Mouse (Mus musculus) cerebellum, postnatal 10 days (tissue): ENCODE data around the gene Zscan21.
"Not testable (repeated sequence)": the region's sequence is repeated elsewhere in the genome, so short reads cannot be mapped to it uniquely, and the experiment has no call there.

ENCODE experiments used
- DNase-seq, 2 experiments: peaks; one replicate each; pipeline ENCODE4 v3.0.0; 2021; ENCODE audit warnings: mixed read lengths in 2 of 2

Gene Zscan21

DNA sequence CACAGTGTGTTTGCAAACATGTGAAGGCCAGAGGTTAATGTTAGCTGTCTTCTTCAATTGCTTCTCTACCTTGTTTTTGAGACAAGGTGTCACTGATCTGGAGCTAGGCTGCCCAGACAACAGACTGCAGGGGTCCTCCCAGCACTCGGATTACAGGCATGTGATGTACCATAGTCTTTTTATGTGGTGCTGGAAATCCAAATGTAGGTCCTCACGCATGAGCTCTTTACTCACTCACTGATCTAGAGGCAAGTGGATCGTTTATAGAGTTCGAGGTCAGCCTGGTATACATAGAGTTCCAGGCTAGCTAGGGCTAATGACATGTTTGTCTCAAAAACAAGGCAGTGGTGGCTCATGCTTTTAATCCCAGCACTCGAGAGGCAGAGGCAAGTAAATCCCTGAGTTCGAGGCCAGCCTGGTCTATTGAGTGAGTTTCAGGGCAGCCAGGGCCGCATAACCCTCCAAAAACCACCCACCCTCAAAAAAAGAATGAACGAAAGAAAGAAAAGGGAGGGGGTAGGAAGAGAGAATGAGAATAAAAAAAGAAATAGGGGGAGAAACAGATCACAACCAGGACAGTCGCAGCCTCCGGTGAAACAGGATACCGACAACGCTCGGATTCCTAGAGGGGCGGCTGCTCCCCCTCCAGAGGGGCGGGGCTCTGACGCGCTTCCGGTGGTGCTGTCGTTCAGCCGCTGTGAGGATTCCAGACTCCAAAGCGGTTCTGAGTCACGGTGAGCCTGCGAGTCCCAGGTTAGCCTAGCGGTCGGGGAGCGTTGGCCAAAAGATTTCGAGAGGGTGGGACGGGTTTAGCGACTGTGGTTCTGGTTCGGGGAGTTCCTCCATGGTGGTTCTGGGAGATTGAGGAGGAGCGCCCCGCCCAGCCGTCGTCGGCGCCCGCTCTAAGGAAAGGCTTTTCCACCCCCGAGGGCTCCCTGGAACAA lies at the start of gene Zscan21:
TSS of gene Zscan21 (plus strand) at position 649 of the 944 bp plus-strand sequence.
- DNase-seq = peak; percentile 93

GRCm38 (mm10) chr5:138073803-138074202 lies 42.9 kb upstream of the Zscan21 start:
- DNase-seq = no peak

DNA sequence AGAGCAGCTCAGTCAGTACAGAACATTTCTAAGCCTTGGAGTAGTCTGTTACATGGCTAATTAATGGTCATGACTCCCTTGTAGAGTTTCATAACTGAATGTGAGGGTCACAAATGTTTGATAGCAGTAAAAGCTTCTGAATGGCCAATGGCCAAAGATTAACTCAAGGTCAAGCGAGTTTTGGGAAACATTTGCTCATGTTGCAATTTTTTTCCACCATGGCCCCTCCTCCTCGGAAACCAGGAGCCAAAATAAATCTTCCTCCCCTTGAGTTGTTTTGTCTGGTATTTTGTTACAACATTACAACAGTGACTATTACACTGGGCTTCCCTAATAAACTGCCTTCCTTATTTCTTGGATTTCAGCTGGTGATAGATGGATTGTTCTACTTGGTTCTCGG lies 41.0 kb upstream of the Zscan21 start:
- no peak for DNase-seq

DNA sequence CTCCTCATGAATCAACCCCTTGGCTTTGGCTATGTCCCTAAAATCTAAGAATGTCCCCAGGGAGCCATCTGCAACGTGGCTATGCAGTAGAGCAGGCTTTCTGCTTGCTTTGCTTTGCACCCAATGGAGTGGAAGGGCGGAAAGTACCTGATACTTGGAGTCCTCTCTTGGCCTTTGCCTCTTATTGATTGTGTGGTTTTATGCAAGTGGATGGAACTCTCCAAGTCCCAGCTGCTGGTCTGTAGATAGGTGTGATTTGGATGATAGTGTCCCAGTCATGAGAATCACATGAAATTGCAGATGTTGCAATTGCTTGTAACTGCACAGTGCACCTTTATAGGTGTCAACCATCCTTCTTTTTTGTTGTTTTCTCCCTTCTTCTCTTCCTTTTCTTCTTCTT lies 40.6 kb upstream of the Zscan21 start:
- DNase-seq = no peak

GRCm38 (mm10) chr5:138080456-138080855 lies 36.2 kb upstream of the Zscan21 start:
- no peak for DNase-seq

GRCm38 (mm10) chr5:138081446-138081845 lies 35.3 kb upstream of the Zscan21 start:
- DNase-seq = no peak

GRCm38 (mm10) chr5:138083318-138083900 lies 33.3 kb upstream of the Zscan21 start:
- no peak for DNase-seq

DNA sequence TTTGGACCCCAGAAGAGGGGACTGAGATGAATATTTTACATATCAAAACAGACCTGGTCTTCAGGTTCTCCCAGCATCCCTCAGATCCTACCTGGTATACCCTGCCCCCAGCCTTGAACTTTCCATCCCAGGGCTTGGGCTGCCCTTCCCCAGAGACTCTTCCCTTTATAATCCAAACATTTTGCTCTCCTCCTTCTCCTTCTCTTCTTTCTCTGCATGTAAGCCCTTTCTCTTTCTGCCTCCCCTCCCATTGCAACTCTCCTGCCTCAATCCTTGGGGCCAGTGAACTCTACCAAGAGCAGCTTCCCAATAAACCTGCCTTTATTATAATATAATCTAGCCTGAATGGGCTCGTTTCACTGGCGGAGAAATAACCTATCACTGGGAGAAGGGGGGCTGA lies 32.8 kb upstream of the Zscan21 start:
- no peak for DNase-seq

DNA sequence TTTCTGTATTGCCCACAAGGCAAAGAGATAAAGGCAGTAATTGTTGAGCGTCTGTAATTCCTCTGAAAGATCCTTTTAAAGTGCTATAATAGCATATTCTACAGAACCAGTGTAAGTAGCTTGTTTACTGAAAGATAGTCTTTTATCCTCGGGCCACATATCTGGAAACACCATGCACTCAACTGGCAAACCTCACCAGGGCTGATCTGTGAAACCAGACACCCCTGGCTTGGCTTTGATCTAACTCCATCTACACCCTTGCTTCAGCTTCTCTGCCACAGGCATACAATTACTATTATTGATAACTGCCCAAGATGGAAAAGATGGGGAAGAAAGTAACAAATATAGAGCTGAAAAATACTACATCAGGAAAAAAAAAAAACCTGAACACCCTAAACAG lies 32.2 kb upstream of the Zscan21 start:
- peak in 1 of 2 experiments; percentile 28 for DNase-seq

DNA sequence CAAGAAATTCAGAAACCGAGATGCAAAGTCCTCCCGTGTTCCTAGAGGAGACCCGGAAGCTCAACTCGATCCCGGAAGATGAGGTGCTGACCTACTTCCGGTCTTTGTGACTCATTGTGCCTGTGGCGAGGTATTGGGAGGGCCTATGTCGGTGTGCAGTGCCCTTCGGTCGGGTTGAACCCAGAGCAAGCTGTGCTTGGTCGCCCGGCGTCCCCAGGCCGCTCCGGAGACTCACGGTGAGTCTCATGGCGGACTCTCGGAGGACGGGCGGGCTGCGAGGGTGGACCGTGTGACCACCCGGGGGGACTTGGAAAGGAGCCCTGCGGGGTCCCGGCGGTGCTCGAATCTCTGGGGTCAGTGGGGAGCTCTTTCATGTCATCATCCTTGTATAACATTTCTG lies 31.7 kb upstream of the Zscan21 start, which contains the start of gene Zkscan1:
TSS of gene Zkscan1 (plus strand) at position 89 of the 400 bp plus-strand sequence.
- DNase-seq = peak; percentile 84 to 87

DNA sequence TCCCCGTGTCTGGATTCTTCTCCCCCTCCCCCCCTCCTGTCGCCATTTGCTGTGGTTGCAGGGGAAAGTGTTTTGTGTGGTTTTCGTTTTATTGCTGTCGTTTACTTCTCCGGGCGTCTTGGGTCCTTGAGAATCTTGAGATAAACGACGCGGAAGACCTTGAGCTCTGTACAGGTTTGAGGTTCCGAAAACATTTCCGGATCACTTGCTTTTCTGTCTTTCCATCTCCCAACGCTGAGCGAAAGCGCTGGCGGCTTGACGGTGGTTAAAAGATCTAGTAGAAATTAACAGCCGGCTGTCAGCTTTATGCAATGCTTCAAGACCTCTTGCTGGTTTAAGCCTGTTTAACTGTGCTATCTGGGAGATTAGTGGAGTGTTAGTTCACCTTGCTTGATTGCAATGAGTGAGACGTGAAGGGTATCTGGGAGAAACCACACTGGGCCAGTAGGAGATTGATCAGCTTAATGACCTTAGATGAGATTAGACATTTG lies 31.2 kb upstream of the Zscan21 start:
- DNase-seq = peak in 1 of 2 experiments; percentile 57

DNA sequence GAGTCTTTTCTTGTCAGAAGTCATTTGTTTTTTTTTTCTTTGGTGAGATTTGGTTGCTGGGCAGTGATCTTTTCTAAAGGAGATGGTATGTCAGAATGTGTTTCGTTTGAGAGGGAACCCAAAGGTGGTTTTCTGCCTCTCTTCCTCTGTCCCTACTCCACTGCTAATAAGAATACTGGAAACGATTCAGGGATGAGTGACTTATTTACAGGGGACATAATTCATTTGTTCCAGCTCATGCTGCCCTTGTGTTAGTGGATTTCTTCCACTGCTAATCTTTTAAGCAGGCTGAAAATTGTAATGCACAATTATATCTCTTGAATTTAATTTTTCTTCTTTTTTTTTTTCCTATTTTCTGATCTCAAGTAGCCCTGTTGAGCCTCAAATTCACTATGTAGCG lies 29.9 kb upstream of the Zscan21 start:
- DNase-seq = no peak

DNA sequence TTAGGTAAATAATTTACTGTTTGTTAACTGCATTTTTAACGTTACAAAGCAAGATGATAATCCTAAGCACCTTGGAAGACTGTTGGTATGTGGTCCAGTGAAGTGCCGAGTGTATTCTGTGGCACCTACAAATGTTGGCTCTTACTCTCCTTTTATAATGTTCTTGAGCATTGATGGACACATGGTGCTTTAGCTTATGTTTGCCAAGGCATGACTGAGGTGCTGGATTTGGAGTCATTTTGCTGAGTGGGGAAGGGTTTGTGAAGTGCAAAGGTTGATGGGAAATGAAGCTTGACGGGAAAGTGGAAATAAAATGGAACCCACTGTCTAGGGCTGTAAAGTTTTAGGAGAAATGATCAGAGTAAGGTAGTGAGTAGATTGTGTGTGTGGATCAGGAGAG lies 28.3 kb upstream of the Zscan21 start:
- no peak for DNase-seq

- DNase-seq = no peak
These were observed 27.6 kb upstream of the Zscan21 start for GRCm38 (mm10) chr5:138089108-138089551.

- peak; percentile 36 to 39 for DNase-seq
These were observed 26.4 kb upstream of the Zscan21 start for GRCm38 (mm10) chr5:138090271-138090670.

DNA sequence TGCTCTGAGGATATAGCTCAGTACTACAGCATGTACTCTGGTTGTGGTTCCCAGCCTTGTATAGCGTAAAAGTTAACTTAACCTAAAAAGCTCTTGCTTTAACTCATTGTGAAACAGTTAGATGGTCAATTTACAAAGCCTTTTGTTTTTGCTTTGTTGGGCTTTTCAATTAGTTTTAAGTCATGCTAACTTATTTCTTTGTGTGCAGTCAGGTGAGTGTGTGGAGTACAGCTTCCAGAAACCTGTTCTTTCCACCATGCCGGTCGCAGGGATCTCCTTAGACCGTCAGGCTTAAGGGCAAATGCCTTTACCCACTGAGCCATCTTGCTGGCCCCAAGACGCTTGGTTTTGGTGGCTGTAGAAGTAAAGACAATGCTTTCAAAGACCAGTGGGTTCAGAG lies 26.0 kb upstream of the Zscan21 start:
- no peak for DNase-seq

GRCm38 (mm10) chr5:138092771-138093170 lies 23.9 kb upstream of the Zscan21 start:
- DNase-seq = no peak

GRCm38 (mm10) chr5:138094474-138094873 lies 22.2 kb upstream of the Zscan21 start:
- no peak for DNase-seq

DNA sequence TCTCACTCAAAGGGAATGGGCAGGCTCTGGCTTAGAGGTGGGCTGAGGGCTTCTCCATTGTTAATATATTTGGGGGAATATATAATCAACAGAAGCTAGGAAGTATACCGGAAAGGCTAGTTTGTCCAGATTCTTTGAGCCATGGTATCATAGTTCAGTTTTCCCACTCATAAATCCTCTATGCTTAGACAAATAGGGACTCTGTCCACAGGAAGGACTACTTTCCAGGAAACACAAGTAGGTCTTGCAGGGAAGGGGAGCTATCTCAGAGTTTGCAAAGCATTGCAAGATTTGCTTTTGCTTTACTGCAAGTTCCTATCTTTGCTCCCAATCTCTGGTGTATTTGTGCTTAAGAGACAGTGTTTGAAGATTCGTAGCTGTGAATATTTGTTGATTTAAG lies 11.7 kb upstream of the Zscan21 start:
- no peak for DNase-seq

DNA sequence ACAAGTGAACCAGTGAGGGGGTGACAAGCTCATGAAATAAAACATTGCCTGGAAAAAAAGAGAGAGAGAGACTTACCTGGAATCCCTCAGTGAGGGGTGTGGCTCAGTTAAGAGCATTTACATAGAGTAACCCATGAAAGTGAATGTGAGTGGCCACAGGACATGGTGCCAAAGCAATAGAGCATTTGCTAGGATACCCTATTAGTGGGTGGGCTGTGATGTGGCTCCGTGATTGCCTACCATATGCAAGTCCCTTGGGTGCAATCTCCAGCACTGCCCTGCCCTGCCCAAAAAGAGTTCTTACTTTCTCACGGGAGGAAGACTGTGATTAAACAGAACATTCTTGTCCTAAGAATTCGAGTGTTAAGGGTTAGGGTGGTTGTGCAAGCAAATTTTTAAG lies 9.6 kb upstream of the Zscan21 start:
- no peak for DNase-seq

GRCm38 (mm10) chr5:138109847-138110396 lies 6.8 kb upstream of the Zscan21 start:
- DNase-seq = not testable (repeated sequence)

DNA sequence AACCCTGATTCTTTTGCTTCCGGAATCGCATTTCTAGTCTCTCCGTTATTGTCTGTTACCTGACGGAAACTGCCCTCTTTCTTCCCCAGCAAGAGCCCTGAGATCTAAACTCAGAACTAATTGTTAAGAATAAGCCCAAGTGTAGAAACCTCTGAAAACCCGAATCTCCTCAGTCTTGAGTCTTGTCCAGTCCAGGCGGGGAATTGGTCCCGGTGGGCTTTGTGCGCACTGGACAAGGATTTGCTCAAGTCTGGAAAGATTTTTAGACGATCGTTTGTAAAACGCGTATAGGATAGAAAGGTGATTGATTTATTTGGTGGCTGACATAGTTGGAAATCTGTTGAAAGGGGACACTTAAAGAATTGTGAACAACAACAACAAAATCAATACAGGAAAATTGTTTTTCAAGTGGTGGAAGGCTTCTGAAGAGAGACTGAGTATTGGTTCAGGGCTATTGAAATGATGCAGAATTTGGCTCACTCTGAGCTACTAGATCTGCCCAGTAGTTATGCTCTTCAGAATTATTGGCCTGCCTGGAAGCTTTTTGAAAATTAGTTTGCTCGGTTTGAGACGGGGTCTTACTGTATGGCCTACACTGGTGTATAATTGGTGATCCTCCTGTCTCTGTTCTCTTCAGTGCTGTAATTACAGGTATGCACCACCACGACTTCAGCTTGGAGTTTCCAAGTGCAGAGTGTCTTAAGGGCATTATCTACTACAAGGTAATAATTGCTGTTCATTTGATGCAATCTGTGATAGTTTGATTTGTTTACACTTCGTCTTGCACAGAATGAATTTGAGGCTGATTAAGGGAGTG lies 704 bp downstream of the Zscan21 start:
- peak in 1 of 2 experiments; percentile 16 for DNase-seq

DNA sequence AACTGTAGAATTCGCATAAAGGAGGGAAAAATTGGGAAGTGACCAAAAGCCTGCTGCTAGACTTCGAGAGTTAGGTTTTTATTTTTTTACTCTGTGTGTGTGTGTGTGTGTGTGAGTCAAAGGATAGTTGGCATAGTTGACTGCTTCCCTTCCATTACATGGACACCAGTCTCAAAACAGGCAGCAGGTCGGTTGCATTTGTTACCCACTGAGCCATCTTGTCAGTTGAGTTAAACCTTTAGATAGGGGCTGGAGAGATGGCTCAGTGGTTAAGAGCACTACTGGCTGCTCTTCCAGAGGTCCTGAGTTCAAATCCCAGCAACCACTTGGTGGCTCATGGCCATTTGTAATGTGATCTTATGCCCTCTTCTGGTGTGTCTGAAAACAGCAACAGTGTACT lies 1.3 kb downstream of the Zscan21 start:
- DNase-seq = no peak
